Mouse (Mus musculus): ENCODE measurements around the gene Olfr649.
A peak's percentile ranks its signal among the peaks of the same experiment; 100 is the strongest.

The Olfr649 gene

GRCm38 (mm10) chr7:104195885-104196284 is at the start of gene Olfr649:
Olfr649 (minus strand) TSS chr7:104195985.
- no peak for DNase-seq

GRCm38 (mm10) chr7:104244287-104245181 is 48.7 kb upstream of the Olfr649 start, which contains the start of gene Trim34a:
Trim34a (plus strand) TSS chr7:104244457.
- DNase-seq, result peak; percentile 69

- no peak for DNase-seq
These were observed 47.8 kb upstream of the Olfr649 start for GRCm38 (mm10) chr7:104243616-104244015.

- DNase-seq, result no peak
These were observed 45.1 kb upstream of the Olfr649 start for GRCm38 (mm10) chr7:104240857-104241256.

GRCm38 (mm10) chr7:104231203-104231602 is 35.4 kb upstream of the Olfr649 start:
- peak; percentile 50 for DNase-seq

GRCm38 (mm10) chr7:104218701-104219569 is 23.1 kb upstream of the Olfr649 start, which contains the start of gene Trim6:
Trim6 (plus strand) TSS chr7:104218793.
- DNase-seq, result peak; percentile 12

- no peak for DNase-seq
These were observed 22.1 kb upstream of the Olfr649 start for GRCm38 (mm10) chr7:104217881-104218280.

- DNase-seq, result no peak
These were observed 20.3 kb upstream of the Olfr649 start for GRCm38 (mm10) chr7:104216011-104216535.

- DNase-seq, result no peak
These were observed 10.4 kb upstream of the Olfr649 start for GRCm38 (mm10) chr7:104206197-104206596.

- DNase-seq, result peak; percentile 77
These were observed 4.0 kb upstream of the Olfr649 start for GRCm38 (mm10) chr7:104199822-104200221.

GRCm38 (mm10) chr7:104191275-104191674 is 4.5 kb downstream of the Olfr649 start:
- no peak for DNase-seq

GRCm38 (mm10) chr7:104183292-104183691 is 12.5 kb downstream of the Olfr649 start, which contains the start of gene Olfr648:
Olfr648 (minus strand) TSS chr7:104183392.
- no peak for DNase-seq

GRCm38 (mm10) chr7:104179074-104179473 is 16.7 kb downstream of the Olfr649 start:
- no peak for DNase-seq

GRCm38 (mm10) chr7:104178422-104179054 is 17.2 kb downstream of the Olfr649 start:
- no peak for DNase-seq

- no peak for DNase-seq
These were observed 20.7 kb downstream of the Olfr649 start for GRCm38 (mm10) chr7:104175085-104175484.

- peak; percentile 36 for DNase-seq
These were observed 26.1 kb downstream of the Olfr649 start for GRCm38 (mm10) chr7:104169634-104170204.

- DNase-seq, result peak; percentile 36
These were observed 28.7 kb downstream of the Olfr649 start for GRCm38 (mm10) chr7:104167105-104167504.

- no peak for DNase-seq
These were observed 45.3 kb downstream of the Olfr649 start, which contains the start of gene Ubqlnl for GRCm38 (mm10) chr7:104150456-104150855. Ubqlnl (minus strand) TSS chr7:104150556.

- no peak for DNase-seq
These were observed 52.6 kb downstream of the Olfr649 start, which contains the start of gene Ubqln3 for GRCm38 (mm10) chr7:104143179-104143578. Ubqln3 (minus strand) TSS chr7:104143279.

All from thymus, postnatal 14 days (tissue).